Mouse (Mus musculus) brain, embryonic 14.5 days (tissue): ENCODE results near the gene Scamp4. TPM values are rescaled to one million over a fixed set of nuclear protein-coding genes. Genes with fewer than 3 reads are reported as not detected.
"Not testable (repeated sequence)": the region's sequence is repeated elsewhere in the genome, so short reads cannot be mapped to it uniquely, and the experiment has no call there.

ENCODE experiments used
- DNase-seq: peaks from one replicate; pipeline ENCODE4 v3.0.0-alpha.2; 2011; ENCODE audit warnings: low read depth
- CTCF ChIP-seq: fragments of 200-500 bp; IDR thresholded peaks from 2 replicates; pipeline ENCODE4 v1.5.1; 2012; ENCODE audit warnings: inconsistent platforms, mild to moderate bottlenecking, moderate library complexity, borderline replicate concordance; ENCODE audit not compliant: insufficient read depth, insufficient read length; ENCODE audit errors: extremely low read depth
- POLR2A ChIP-seq: fragments of 200-500 bp; IDR thresholded peaks from 2 replicates; pipeline ENCODE4 v1.6.1; 2012; ENCODE audit warnings: mild to moderate bottlenecking, inconsistent platforms, borderline replicate concordance; ENCODE audit not compliant: poor library complexity, insufficient read depth, insufficient read length, severe bottlenecking; ENCODE audit errors: extremely low read depth
- polyA plus RNA-seq: library from polyadenylated mRNA; depleted of rRNA; stranded (reverse); fragments of >200 nt; gene quantifications from 2 replicates; pipeline ENCODE4 v1.2.3, GENCODE M21; 2012

The Scamp4 gene
- polyA plus RNA-seq, 1 experiment = 62.0 TPM

DNA sequence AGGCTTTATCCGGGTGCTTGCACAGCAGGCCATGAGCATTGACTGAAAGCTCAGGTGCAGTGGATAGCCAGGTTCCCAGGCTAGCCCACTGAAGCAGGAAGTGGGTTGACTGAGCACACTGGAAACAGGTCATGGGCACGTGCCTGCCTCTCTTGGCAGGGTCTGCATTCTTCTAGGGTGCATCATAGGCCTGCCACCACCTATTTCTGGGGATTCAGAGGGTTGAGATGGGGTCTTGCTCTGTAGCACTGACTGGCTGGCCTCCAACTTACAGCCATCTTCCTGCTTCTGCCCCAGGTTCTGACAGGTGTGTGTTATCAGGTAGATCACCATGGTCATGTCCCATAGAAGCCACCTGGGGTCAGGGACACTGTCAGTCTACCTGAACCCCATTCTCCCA is 2.3 kb downstream of the Scamp4 start:
- DNase-seq = no peak
- TF ChIP-seq CTCF = no peak
- no peak for TF ChIP-seq POLR2A

DNA sequence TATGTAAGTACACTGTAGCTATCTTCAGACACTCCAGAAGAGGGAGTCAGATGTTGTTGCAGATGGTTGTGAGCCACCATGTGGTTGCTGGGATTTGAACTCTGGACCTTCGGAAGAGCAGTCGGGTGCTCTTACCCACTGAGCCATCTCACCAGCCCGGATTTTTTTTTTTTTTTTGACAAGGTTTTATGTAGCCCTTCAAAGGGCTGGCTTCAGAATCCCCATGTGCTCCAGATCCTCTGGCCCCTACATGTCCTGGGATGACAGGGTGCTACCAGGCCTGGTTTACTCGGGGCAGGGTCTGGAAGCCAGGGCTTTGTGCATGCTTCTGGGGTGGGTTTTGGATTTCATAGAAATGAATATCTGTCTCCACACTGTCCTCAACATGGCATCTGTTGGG is 3.0 kb downstream of the Scamp4 start, which contains the start of gene Gm49322:
Gm49322 (plus strand) TSS at position 301 of the 400 bp plus-strand sequence.
- not testable (repeated sequence) for DNase-seq

GRCm38 (mm10) chr10:80606306-80606705 is 3.6 kb downstream of the Scamp4 start:
- TF ChIP-seq POLR2A (no peak), CTCF (no peak)
- no peak for DNase-seq

DNA sequence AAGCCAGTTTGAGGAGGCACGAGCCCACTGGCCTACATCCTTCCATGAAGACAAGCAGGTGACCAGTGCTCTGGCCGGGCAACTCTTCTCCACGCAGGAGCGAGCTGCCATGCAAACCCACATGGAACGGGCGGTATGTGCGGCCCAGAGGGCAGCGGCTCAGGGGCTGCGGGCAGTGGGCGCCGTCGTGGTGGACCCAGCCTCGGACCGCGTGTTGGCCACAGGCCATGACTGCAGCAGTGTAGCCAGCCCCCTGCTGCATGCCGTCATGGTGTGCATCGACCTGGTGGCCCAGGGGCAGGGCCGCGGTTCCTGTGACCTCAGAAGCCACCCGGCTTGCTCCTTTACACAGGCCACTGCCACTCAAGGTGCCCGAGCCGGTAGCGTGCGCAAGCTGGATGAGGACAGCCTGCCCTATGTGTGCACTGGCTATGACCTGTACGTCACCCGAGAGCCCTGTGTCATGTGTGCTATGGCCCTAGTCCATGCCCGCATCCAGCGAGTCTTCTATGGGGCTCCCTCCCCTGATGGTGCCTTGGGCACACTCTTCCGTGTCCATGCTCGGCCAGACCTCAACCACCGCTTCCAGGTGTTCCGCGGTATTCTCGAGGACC is 4.2 kb downstream of the Scamp4 start:
- DNase-seq = no peak
- TF ChIP-seq CTCF (no peak), POLR2A (no peak)

DNA sequence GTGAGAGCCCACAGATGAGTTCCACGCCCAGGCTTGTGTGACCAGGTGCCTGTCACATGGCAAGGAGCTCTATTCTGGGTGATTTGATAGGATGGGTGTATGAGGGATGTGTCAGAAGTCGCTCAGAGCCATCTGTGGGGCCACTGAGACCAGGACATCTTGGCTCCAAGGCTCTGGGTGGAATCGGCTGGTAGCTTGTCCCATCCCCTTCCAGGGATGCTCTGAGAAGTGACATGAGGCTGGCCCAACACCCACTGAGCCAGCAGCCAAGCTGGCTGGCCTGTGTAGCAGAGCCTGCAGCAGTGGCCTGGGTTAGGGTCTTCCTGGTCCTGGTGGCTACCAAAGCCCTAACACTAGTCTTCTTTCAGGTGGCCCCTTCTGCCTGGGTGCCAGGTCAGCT is 5.8 kb downstream of the Scamp4 start:
- TF ChIP-seq POLR2A (no peak), CTCF (no peak)

DNA sequence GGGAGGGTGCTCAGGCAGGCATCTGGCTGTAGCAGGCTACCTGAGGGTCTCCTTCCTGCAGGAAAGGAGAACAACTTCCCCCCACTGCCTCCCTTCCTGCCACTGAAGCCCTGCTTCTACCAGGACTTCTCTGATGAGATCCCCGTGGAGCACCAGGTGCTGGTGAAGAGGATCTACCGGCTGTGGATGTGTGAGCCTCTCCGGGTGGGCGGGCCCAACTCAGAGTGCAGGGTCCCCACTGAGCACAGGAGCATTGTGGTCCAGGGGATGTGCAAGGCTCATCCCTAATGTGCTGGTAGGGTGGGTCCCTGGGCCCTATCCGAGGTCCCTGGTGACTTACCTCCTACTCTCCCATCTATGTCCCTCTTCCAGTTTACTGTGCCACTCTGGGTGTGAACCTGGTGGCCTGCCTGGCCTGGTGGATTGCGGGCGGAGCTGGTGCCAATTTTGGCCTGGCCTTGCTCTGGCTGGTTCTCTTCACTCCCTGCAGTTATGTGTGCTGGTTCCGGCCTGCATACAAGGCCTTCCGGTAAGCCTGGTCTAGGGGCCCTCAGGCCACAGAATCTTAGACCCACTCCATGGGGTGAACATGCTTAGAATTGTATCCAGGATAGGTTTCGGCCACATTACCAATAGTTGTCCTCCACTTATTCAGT is 6.7 kb downstream of the Scamp4 start:
- TF ChIP-seq POLR2A = no peak
- TF ChIP-seq CTCF = no peak
- no peak for DNase-seq

More for the DNA sequence above, 5.8 kb downstream of the Scamp4 start:
- no peak for DNase-seq

- TF ChIP-seq POLR2A = no peak
- no peak for TF ChIP-seq CTCF
- DNase-seq = no peak
Measured at GRCm38 (mm10) chr10:80610116-80610785, 7.6 kb downstream of the Scamp4 start.

GRCm38 (mm10) chr10:80611024-80611423 is 8.4 kb downstream of the Scamp4 start:
- TF ChIP-seq CTCF (peak; percentile 86), POLR2A (no peak)
- peak; percentile 49 for DNase-seq

GRCm38 (mm10) chr10:80611905-80612304 is 9.2 kb downstream of the Scamp4 start:
- DNase-seq = no peak
- TF ChIP-seq POLR2A (no peak), CTCF (no peak)

DNA sequence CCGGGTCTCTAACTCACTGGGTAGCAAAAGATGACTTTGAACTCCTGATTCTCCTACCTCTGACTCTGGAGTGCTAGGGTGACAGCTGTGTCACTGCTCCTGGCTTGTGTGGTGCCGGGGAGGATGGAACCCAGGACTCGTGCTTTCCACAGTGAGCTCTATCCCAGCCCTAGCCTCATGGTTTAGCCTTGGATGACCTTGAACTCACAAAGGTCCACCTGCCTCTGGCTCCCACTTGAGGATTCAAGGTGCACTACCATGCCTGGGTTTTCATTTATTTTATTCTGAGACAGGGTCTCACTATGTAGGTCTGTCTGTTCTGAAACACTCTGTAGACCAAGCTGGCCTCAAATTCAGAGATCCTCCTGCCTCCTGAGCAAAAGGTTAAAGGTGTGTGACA is 11.1 kb downstream of the Scamp4 start:
- DNase-seq = no peak
- TF ChIP-seq POLR2A (no peak), CTCF (no peak)

DNA sequence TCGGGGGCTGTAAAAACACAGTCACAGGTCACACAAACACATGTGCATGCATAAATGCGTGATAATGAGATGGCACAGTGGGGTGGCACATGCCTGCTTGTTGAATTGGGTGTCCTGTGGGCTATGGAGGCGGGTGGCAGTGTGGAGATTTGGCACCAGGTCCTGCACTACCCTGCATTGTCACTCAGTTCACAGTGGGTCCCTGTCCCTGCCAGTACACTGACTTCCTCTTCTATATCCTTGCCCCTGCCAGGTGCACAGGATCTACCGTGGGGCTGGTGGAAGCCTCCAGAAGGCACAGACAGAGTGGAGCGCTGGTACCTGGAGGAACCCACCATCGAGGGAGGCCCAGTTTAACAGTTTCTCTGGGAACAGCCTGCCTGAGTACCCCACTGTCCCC is 11.7 kb downstream of the Scamp4 start:
- TF ChIP-seq POLR2A (no peak), CTCF (no peak)
- DNase-seq = no peak

- no peak for DNase-seq
Measured at GRCm38 (mm10) chr10:80618181-80618580, 15.5 kb downstream of the Scamp4 start.

GRCm38 (mm10) chr10:80619465-80620244 is 17.0 kb downstream of the Scamp4 start:
- TF ChIP-seq CTCF (no peak), POLR2A (no peak)
- no peak for DNase-seq

More at GRCm38 (mm10) chr10:80618181-80618580, 15.5 kb downstream of the Scamp4 start:
- no peak for TF ChIP-seq CTCF
- TF ChIP-seq POLR2A = no peak

- TF ChIP-seq POLR2A = no peak
- no peak for TF ChIP-seq CTCF
- no peak for DNase-seq
Measured at GRCm38 (mm10) chr10:80620365-80620764, 17.7 kb downstream of the Scamp4 start.
